Mouse (Mus musculus): ENCODE measurements around the gene Pf4. TPM values are rescaled to one million over a fixed set of nuclear protein-coding genes. Genes with fewer than 3 reads are reported as not detected.

The Pf4 gene
- polyA plus RNA-seq, 1 experiment from 2014 or later = 64.9 TPM

DNA sequence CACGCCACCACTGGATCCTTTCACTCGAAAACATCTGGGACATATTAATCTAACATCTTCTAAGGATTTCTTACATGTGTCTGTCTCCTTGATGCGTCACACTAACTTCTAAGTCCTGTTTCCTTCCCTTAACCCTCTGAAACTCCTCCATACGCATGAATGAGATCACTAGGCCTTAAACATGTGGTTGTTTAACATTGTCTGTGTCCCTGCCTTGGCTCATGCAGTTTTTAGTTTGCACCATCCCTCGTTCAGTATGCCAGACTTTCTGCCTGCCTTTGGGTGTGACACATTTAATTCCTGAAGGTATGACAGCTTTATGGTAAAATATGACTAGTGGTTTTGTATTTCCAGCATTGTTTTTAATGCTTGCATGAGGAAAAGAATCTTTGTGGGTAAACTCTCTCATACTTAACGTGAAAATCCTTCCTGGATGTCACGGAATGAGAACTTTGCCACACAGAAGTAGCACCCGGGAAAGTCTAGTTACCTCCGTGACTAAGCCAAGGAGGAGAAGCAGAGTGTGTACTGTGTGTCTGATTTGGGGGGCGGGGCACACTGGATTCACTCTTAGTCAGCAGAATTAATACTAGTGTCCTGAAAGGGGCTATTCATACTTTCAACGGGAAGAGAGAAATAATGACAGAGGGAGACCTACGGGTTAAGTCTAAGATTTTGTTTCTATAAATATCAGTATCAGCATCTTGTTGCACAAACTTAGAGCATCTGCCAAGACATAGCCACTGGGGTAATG is 8.1 kb upstream of the Pf4 start:
- Histone ChIP-seq H3K36me3 (no peaks in the 10 kb centered on the region), H3K27ac (replicated peaks) (no peak overlapping the region), H3K9me3 (no peaks in the 10 kb centered on the region), H3K9ac (no peak overlapping the region), H3K4me2 (no peak overlapping the region), H3K4me1 (replicated peaks) (peaks cover 8% of the 10 kb centered on the region), H3K27me3 (peaks cover 13% of the 10 kb centered on the region), H3K4me3 (no peak overlapping the region)
- no peak for ATAC-seq (ENCODE audit: low read depth)
- whole genome bisulfite sequencing = 76% methylated on average over 12 of the region's 12 CpGs

DNA sequence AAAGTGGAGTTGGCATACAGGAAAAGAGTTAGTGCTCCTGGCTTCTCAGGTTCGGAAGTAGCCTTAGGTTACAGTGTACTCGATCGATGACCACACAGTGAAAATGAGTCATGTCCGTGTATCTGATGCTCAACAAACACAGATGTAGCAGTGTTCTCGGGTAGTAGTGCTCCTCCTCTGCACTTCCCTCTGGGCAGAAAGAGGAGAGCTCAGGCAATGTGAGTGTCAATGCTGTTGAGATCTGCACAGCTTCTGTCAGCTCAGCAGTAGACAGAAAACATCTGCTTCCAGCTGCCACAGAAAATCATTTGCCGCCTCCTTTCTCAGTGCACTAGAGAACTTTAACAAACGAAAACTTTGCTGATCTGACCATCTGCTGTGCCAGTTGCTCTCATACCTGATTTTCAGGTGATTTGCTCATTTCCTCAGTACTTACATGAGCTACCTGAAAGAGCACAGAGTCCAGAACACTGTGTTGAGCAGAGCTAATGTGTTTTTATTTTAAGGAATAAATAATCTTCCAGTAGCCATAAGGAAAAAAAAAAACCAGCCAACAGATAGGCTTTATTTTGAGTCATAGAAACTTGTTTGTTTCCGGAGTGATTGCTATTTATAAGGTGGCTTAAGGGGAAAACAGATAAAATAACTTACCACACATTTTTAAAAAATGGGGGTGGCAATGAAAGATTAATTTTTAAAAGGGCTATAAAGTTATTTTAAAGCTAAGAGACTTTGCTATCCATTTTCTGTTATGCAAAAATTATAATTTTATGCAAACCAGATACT is 6.2 kb upstream of the Pf4 start:
- H3K4me1 ChIP-seq (replicated peaks) = no peaks in the 10 kb centered on the region
- no peak overlapping the region for H3K27ac ChIP-seq (replicated peaks)
- no peak overlapping the region for H3K4me3 ChIP-seq
- H3K4me2 ChIP-seq = no peak overlapping the region
- 78% methylated on average over 8 of the region's 8 CpGs for WGBS
- H3K9me3 ChIP-seq = no peaks in the 10 kb centered on the region
- H3K9ac ChIP-seq = no peak overlapping the region
- H3K36me3 ChIP-seq = no peaks in the 10 kb centered on the region
- no peak for ATAC-seq (ENCODE audit: low read depth)
- H3K27me3 ChIP-seq = no peaks in the 10 kb centered on the region

DNA sequence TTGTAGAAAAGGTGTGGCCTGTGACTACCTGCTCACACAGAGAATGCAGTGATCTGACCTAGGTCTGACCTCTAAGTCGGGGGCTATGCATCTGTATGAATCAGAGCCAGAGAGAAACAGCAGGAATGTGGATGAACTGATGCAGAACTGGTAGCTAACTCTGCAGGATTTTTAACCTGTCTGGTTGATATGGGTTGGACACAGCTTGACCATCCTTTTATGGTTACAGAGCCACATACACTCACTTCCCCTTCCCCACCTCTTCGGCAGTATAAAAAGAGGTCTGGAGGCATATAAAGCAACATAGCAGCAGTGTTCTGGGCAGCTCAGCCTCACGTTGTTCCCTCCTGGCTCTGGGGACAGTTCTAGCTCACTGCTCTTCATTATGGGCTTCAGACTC is 4.0 kb upstream of the Pf4 start, which contains the start of gene Ppbp:
Ppbp (plus strand) TSS at position 301 of the 400 bp plus-strand sequence.
- Histone ChIP-seq H3K4me1 (replicated peaks) (no peaks in the 10 kb centered on the region), H3K4me2 (no peak within 1 kb of the TSS), H3K36me3 (no peaks in the 10 kb centered on the region), H3K9ac (no peak within 1 kb of the TSS), H3K9me3 (no peaks in the 10 kb centered on the region), H3K4me3 (no peak within 1 kb of the TSS), H3K27me3 (no peaks in the 10 kb centered on the region), H3K27ac (replicated peaks) (no peak within 1 kb of the TSS)
- 68% methylated on average over 3 of the region's 3 CpGs for WGBS
- no peak for ATAC-seq (ENCODE audit: low read depth)

DNA sequence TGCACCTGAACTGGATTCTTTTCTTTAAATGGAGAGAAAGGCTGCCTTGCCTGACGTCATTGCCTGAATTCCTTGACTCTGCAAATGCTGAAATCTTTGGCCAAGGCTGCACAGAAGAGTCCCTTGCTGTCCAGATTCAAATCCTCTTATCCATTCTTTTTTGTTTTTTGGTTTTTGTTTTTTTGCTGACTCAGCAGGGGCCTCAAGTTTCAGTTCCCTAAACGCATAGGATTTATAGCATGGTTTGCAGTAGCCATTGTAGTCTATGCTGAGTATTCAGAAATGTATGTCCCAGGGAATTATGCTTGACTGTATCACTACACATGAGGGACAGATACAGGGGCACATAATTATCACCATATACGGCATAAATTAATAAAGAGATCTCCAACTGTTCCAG is 866 bp upstream of the Pf4 start:
- Histone ChIP-seq H3K4me1 (replicated peaks) (no peaks in the 10 kb centered on the region), H3K4me2 (no peak overlapping the region), H3K27me3 (no peaks in the 10 kb centered on the region), H3K9me3 (no peaks in the 10 kb centered on the region), H3K36me3 (no peaks in the 10 kb centered on the region), H3K4me3 (no peak overlapping the region), H3K27ac (replicated peaks) (no peak overlapping the region), H3K9ac (no peak overlapping the region)
- 77% methylated on average over 3 of the region's 3 CpGs for WGBS
- ATAC-seq (ENCODE audit: low read depth) = no peak

DNA sequence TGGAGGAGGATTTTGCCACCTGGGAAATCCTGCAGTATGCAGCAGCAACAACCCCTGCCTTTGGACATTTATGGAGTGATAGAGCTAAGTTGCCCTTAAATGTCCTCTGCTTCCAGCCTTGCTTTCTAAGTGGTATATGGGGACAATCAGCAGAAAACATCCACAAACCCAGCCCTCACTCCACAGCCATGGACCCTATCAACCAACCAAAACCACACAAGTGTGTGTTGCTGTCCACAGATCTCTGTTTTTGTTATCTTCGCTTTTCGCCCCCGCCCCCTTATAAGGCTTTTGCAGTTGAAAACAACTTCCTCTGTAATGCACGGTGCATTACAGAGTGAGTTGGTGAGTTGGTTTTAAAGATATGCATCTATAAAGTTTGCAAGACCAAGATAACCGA is 3.3 kb downstream of the Pf4 start:
- H3K4me3 ChIP-seq = no peak overlapping the region
- no peak overlapping the region for H3K4me2 ChIP-seq
- no peaks in the 10 kb centered on the region for H3K36me3 ChIP-seq
- no peaks in the 10 kb centered on the region for H3K4me1 ChIP-seq (replicated peaks)
- no peak overlapping the region for H3K9ac ChIP-seq
- 93% methylated on average over 5 of the region's 5 CpGs for WGBS
- no peaks in the 10 kb centered on the region for H3K27me3 ChIP-seq
- no peak for ATAC-seq (ENCODE audit: low read depth)
- no peaks in the 10 kb centered on the region for H3K9me3 ChIP-seq
- no peak overlapping the region for H3K27ac ChIP-seq (replicated peaks)

DNA sequence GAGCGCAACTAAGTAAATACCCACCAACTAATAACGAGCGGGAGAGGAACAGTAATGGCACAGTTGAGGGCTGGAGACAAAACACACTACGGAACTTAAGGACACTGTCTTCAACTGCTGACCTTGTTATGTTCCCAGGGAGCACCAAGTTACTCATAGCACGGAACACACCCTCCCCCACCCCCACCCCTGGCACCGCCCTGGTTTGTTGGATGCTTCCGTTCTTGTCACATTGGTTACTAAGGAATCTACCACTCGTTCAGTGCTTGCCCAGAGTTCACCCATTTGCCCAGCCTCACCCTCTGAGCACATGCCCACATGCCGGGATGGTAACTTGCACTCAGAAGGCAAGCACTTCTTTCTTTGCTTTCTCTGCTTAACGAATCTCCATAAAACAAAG is 5.4 kb downstream of the Pf4 start:
- Histone ChIP-seq H3K9me3 (no peaks in the 10 kb centered on the region), H3K27ac (replicated peaks) (no peak overlapping the region), H3K36me3 (no peaks in the 10 kb centered on the region), H3K4me2 (no peak overlapping the region), H3K27me3 (no peaks in the 10 kb centered on the region), H3K9ac (no peak overlapping the region), H3K4me3 (no peak overlapping the region), H3K4me1 (replicated peaks) (no peaks in the 10 kb centered on the region)
- WGBS = 85% methylated on average over 10 of the region's 10 CpGs
- ATAC-seq (ENCODE audit: low read depth) = no peak

DNA sequence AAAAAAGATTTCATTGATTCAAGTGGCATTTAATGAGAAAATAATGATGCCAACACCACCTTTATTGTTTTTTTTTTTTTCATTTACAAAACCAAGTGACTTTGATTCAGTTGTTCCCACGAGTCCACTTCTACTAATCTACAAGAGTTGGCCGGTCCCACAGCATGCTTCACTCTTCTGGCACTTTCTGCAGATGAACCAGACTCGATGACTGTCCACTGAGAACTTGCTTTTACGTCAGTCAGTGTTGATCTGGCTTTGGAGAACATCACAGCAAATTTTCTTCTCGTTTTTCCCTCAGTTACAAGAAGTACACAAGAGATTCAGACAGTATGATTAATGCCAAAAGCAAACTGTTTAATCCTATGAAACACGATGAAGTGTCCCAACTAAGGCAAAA is 6.6 kb downstream of the Pf4 start:
- Histone ChIP-seq H3K4me2 (no peak overlapping the region), H3K36me3 (no peaks in the 10 kb centered on the region), H3K4me3 (no peak overlapping the region), H3K9me3 (no peaks in the 10 kb centered on the region), H3K4me1 (replicated peaks) (no peaks in the 10 kb centered on the region), H3K9ac (no peak overlapping the region), H3K27me3 (no peaks in the 10 kb centered on the region), H3K27ac (replicated peaks) (no peak overlapping the region)
- no peak for ATAC-seq (ENCODE audit: low read depth)
- 84% methylated on average over 6 of the region's 6 CpGs for WGBS

DNA sequence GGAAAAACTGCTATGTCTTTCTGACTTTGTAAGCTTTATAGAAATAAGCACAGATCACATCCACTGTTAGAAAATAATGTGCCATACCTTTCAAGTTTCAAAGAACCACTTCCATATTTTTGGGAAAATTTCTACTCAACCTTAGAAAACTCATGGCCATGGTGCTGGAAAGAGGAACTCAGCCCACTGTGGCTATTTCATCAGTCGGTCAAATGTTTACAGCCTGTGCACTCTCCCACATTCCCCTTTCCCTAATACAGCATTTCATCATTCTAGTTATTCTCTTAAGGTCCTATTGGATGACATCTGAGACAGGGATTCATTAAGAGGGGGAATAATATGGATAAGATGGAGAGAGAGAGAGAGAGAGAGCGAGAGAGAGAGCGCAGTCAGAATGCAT is 11.5 kb downstream of the Pf4 start:
- no peaks in the 10 kb centered on the region for H3K27me3 ChIP-seq
- H3K4me2 ChIP-seq = no peak overlapping the region
- H3K36me3 ChIP-seq = no peaks in the 10 kb centered on the region
- H3K4me3 ChIP-seq = no peak overlapping the region
- no peak overlapping the region for H3K9ac ChIP-seq
- peaks cover 8% of the 10 kb centered on the region for H3K4me1 ChIP-seq (replicated peaks)
- H3K9me3 ChIP-seq = no peaks in the 10 kb centered on the region
- H3K27ac ChIP-seq (replicated peaks) = no peak overlapping the region
- no peak for ATAC-seq (ENCODE audit: low read depth)
- 86% methylated on average over 3 of the region's 3 CpGs for WGBS

DNA sequence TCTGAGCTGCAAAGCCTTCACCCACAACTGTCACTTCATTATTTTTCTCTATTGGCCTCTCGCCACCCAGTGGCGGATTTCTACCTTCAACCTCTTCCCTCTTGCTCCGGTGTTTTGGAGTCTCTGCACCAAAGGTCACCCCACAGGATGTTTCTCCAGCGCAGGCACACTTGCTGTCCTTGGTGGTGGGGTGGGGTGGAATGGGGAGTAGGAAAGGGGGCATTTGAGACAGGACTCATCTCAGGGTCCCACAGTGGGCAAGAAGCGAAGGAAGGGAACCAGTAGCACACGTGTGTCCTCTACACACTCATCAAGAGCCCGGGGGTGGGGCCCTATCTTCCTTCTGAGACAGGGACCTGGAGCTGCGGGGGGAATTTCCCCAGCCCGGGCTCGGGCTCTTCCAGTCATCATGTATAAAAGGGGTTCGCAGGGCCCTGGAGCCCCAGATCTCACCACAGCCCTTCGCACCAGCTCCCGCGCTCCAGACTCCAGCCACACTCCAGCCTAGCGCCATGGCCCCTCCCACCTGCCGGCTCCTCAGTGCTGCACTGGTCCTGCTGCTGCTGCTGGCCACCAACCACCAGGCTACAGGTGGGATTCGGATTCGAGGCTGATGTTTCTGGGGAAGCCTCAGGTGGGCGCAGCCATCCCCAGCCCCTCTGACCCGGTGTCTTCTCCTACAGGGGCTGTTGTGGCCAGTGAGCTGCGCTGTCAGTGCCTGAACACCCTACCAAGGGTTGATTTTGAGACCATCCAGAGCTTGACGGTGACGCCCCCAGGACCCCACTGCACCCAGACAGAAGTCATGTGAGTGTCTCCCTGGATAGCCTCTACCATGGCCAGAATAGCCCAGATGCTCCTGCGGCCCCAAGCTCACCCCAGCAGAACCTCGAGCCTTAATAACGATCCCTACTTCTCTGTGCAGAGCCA is 13.7 kb downstream of the Pf4 start, which contains the start of gene Cxcl3:
Cxcl3 (plus strand) TSS at position 445 of the 930 bp plus-strand sequence.
- 18% methylated on average over 26 of the region's 26 CpGs for WGBS
- H3K9me3 ChIP-seq = no peaks in the 10 kb centered on the region
- peak within 1 kb of the TSS; percentile 34 for H3K4me3 ChIP-seq
- no peaks in the 10 kb centered on the region for H3K27me3 ChIP-seq
- 0 out of 2 replicates have a peak within 1 kb of the TSS, but pooled peaks have one; percentile 45 for H3K9ac ChIP-seq
- H3K27ac ChIP-seq (replicated peaks) = no peak within 1 kb of the TSS
- peak; percentile 87 for ATAC-seq (ENCODE audit: low read depth)
- H3K36me3 ChIP-seq = no peaks in the 10 kb centered on the region
- peak within 1 kb of the TSS; percentile 64 for H3K4me2 ChIP-seq
- peaks cover 8% of the 10 kb centered on the region for H3K4me1 ChIP-seq (replicated peaks)

DNA sequence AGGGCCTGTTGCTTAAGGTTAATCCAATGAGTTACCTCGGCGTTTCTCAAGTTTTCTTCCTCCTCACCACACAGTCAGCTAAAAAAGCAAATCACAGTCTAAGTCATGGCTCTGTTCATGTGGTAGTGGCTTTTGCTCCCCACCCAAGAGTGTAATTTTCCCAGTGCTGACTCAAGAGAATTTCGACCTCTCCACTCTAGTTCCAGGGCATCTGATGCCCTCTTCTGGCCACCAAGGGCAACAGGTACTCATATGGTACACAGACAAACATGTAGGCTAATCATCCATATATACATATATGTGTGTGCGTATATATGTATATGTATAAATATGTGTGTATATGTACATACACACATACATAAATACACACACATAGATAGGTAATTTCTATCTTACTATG is 15.9 kb downstream of the Pf4 start:
- H3K27me3 ChIP-seq = no peaks in the 10 kb centered on the region
- no peak overlapping the region for H3K9ac ChIP-seq
- H3K4me1 ChIP-seq (replicated peaks) = peaks cover 8% of the 10 kb centered on the region
- no peak overlapping the region for H3K27ac ChIP-seq (replicated peaks)
- H3K9me3 ChIP-seq = no peaks in the 10 kb centered on the region
- H3K36me3 ChIP-seq = no peaks in the 10 kb centered on the region
- WGBS = 78% methylated on average over 4 of the region's 4 CpGs
- no peak for ATAC-seq (ENCODE audit: low read depth)
- no peak overlapping the region for H3K4me2 ChIP-seq
- no peak overlapping the region for H3K4me3 ChIP-seq

DNA sequence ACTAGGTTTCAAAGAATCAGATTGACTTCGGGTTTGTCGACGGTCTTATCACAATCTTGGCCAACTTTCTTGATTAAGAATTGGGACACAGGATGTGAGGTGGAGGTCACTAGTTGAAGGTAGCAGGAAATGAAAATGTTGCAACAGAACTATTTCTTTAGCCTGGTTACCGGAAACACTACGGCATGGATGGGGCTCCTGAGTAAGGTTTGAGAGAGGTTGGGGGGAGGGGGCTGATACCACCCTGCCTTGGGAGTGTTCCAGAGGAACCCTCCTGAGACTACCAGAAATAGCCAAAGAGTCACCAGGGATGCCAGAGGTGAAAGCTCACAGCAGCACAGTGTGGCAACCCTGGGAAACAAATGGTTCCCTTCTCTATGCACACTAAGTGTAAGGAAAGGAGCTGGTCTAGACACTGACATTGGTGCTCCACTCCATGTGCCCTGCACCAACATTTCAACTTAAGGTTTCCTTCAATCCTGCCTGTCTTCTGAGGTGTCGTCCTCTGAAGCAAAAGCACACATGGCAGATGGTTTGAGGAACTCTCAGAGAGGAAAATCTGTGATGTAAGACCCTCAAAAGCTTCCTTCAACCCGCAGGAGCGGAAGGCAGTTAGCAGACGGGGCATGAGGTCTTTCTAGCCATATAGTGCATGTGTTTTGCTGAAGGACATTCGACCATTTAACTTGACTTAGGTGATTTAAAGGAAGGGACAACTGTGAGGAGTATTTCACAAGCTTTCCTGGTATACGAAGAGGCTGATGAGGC is 17.3 kb downstream of the Pf4 start:
- ATAC-seq (ENCODE audit: low read depth) = no peak
- H3K27me3 ChIP-seq = no peaks in the 10 kb centered on the region
- WGBS = 80% methylated on average over 11 of the region's 11 CpGs
- H3K4me2 ChIP-seq = no peak overlapping the region
- H3K36me3 ChIP-seq = no peaks in the 10 kb centered on the region
- peaks cover 8% of the 10 kb centered on the region for H3K4me1 ChIP-seq (replicated peaks)
- H3K27ac ChIP-seq (replicated peaks) = no peak overlapping the region
- H3K9ac ChIP-seq = no peak overlapping the region
- H3K9me3 ChIP-seq = no peaks in the 10 kb centered on the region
- H3K4me3 ChIP-seq = no peak overlapping the region
